9 mouse cellular contexts compared by ENCODE assay signal in the genomic region with DNA sequence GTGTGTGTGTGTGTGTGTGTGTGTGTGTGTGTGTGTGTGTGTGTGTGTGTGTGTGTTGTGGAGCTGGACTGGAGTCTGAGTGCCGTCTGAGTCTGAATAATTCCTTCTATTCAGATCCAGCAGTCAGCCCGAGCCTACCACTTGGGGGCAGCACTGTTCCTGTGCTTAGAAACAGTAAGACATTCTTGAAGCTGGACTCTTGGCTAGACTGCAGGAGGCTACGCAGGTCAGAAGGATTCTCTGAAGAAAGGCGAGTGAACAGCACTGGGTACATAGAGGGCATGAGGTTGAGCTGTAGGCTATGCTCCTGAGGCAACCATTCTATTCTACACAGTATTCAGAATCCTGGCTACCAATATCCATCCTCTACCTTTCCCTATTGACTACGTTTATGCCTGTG.
DNase-seq lines count a peak whose midpoint lies in the region; ATAC-seq and TF ChIP-seq lines count a peak whose summit lies in the region.
"Had no signal": no experiment of that assay in that cellular context is flagged by ENCODE, and none has a peak within 500 bp of the region (broad histone marks: within the 10 kb centered on the region; RNA-seq: fewer than 3 reads in every experiment).

No protein-coding gene starts in this region.

- H3K9me3 ChIP-seq in G1E (replicated peaks), result no peaks in the 10 kb centered on the region
- H3K9me3 ChIP-seq in forebrain, embryonic 11.5 days (ENCODE audit: control insufficient read depth, low read length), result no peaks in the 10 kb centered on the region
- H3K9me3 ChIP-seq in hindbrain, embryonic 10.5 days, result no peaks in the 10 kb centered on the region
- H3K9me3 ChIP-seq: hindbrain, embryonic 15.5 days had no signal

- WGBS in forebrain, embryonic 11.5 days, result 38% methylated on average over 5 of the region's 5 CpGs
- WGBS in hindbrain, embryonic 10.5 days, result 36% methylated on average over 5 of the region's 5 CpGs

- H3K4me1 ChIP-seq in G1E (ENCODE audit: insufficient read depth, low read depth, low read length), result no peaks in the 10 kb centered on the region
- no peaks in the 10 kb centered on the region for H3K4me1 ChIP-seq in forebrain, embryonic 11.5 days (replicated peaks; ENCODE audit: control insufficient read depth, insufficient read depth, low read length)
- peaks cover 10% of the 10 kb centered on the region for H3K4me1 ChIP-seq in hindbrain, embryonic 10.5 days (replicated peaks)
- H3K4me1 ChIP-seq: hindbrain, embryonic 15.5 days had no signal

- no peak overlapping the region for H3K4me2 ChIP-seq in forebrain, embryonic 11.5 days (ENCODE audit: low read depth, low read length, severe bottlenecking)
- H3K4me2 ChIP-seq: hindbrain, embryonic 15.5 days had no signal

- no peak overlapping the region for H3K4me3 ChIP-seq in G1E (ENCODE audit: low read depth, low read length)
- H3K4me3 ChIP-seq in forebrain, embryonic 11.5 days (ENCODE audit: low read depth, low read length), result no peak overlapping the region
- no peak overlapping the region for H3K4me3 ChIP-seq in hindbrain, embryonic 10.5 days
- H3K4me3 ChIP-seq: hindbrain, embryonic 15.5 days had no signal

- no peak overlapping the region for H3K27ac ChIP-seq in forebrain, embryonic 11.5 days (ENCODE audit: low read depth, low read length)
- no peak overlapping the region for H3K27ac ChIP-seq in hindbrain, embryonic 10.5 days
- H3K27ac ChIP-seq: hindbrain, embryonic 15.5 days had no signal

- peak; percentile 2; the same call in 1 of the 2 replicates for TF ChIP-seq CTCF in G1E (IDR thresholded peaks at IDR 0.05; ENCODE audit: low read depth, low read length)

- no peaks in the 10 kb centered on the region for H3K36me3 ChIP-seq in G1E (replicated peaks)
- H3K36me3 ChIP-seq in forebrain, embryonic 11.5 days (ENCODE audit: control insufficient read depth, insufficient read depth, low read length), result no peaks in the 10 kb centered on the region
- no peaks in the 10 kb centered on the region for H3K36me3 ChIP-seq in hindbrain, embryonic 10.5 days
- H3K36me3 ChIP-seq: hindbrain, embryonic 15.5 days had no signal

- H3K27me3 ChIP-seq in G1E (ENCODE audit: insufficient read depth, low read length), result no peaks in the 10 kb centered on the region
- H3K27me3 ChIP-seq in forebrain, embryonic 11.5 days (ENCODE audit: control insufficient read depth, insufficient read depth, low read length), result no peaks in the 10 kb centered on the region
- H3K27me3 ChIP-seq in hindbrain, embryonic 10.5 days (ENCODE audit: insufficient read depth, poor library complexity, severe bottlenecking), result no peaks in the 10 kb centered on the region
- H3K27me3 ChIP-seq: hindbrain, embryonic 15.5 days had no signal

- peak; percentile 7 for DNase-seq in G1E (ENCODE audit: low spot score)
- DNase-seq in brain, adult 2 months (ENCODE audit: low read depth, low spot score), result peak; percentile 96
- DNase-seq in forebrain, embryonic 11.5 days (ENCODE audit: low spot score), result peak; percentile 85
- peak; percentile 80 for DNase-seq in hindbrain, embryonic 10.5 days (ENCODE audit: low spot score)
- peak; percentile 85 for DNase-seq in layer of hippocampus, adult 9-11 months
- DNase-seq in lung, postnatal 4 days, result peak; percentile 69 to 75
- peak; percentile 69 for DNase-seq in right cerebral cortex, postnatal 25 days

- no peak for ATAC-seq in G1E (ENCODE audit: extremely low read depth, insufficient number of reproducible peaks, low FRiP score, poor library complexity, severe bottlenecking)
- peak; percentile 69 for ATAC-seq in forebrain, embryonic 11.5 days (replicated peaks; ENCODE audit: low FRiP score)
- ATAC-seq in monocyte, adult 5-6 weeks (replicated peaks; ENCODE audit: insufficient number of reproducible peaks, low FRiP score, low TSS enrichment, poor library complexity, severe bottlenecking), result no peak

- no peak overlapping the region for H3K9ac ChIP-seq in forebrain, embryonic 11.5 days (ENCODE audit: low read length)
- H3K9ac ChIP-seq: hindbrain, embryonic 15.5 days had no signal

Comparison
In these comparisons a context has a peak if more than half of its experiments do, and no peak if none do; other contexts are left out.
1. DNase-seq: peak in every context shown above with its lines; median percentile 96 in brain, adult 2 months; 85 in forebrain, embryonic 11.5 days; 85 in layer of hippocampus, adult 9-11 months; 80 in hindbrain, embryonic 10.5 days; 72 in lung, postnatal 4 days; 69 in right cerebral cortex, postnatal 25 days; 7 in G1E.